Mouse (Mus musculus) retina, adult 2 months (tissue): Measurements from ENCODE around the gene Samd3.

Source experiments
- DNase-seq: peaks from one replicate; pipeline ENCODE4 v3.0.0-alpha.2; 2012; ENCODE audit warnings: low read depth, low spot score

Gene Samd3

DNA sequence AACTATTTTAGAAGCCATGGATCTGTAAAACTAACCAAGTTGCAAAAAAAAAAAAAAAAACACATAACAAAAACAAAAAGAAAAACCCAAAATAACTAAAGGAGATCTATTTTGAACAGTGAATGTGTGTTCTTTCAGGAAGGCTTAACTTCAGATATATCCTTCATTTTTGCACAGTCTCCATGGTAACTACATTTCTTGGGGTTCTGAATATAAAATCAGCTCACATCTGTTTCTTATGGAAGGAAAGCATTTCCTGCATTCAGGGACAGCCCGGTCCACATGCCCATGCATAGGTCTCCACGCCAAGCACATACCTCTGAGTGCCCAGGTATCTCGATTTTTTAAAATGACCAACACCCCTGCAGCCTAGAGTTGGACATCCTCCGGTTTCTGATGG is 72.8 kb downstream of the Samd3 start:
- no peak for DNase-seq

DNA sequence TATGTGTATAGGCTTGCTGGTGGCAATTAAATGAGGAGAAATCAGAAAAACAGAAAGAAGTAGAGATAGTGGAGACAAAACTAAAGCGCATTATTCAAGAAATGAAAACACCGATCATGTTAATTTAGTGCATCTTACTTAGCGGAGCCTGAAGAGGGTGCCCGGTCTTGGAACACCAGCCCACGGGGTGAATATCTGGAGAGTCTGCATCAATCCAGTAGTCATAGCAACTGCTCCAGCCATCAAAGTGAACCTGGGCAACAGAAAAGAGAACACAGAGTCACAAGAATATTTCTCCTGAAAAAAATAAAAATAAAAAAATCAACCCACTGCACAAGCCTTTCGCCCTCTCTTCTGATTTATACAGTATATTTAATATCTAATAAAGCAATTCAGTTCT is 74.0 kb downstream of the Samd3 start:
- DNase-seq, result no peak

- DNase-seq, result no peak
Measured at GRCm38 (mm10) chr10:26314327-26314726, 84.8 kb downstream of the Samd3 start.

GRCm38 (mm10) chr10:26320679-26321078 is 91.2 kb downstream of the Samd3 start:
- no peak for DNase-seq
